Mouse (Mus musculus) intestine, embryonic 15.5 days (tissue): ENCODE data around the gene Lrmp. TPM values are rescaled to one million over a fixed set of nuclear protein-coding genes. Genes with fewer than 3 reads are reported as not detected.

Source experiments
- ATAC-seq: fragments of 200-750 bp; cut with Nextera tagmentation; 2 replicates; pipeline ENCODE4 v1.8.0; 2017; ENCODE audit warnings: moderate TSS enrichment, moderate library complexity
- H3K27ac ChIP-seq: fragments of 300-500 bp; sonication (generic); 2 replicates; pipeline ENCODE4 v1.5.1; 2015; ENCODE audit warnings: mild to moderate bottlenecking, inconsistent platforms
- H3K27me3 ChIP-seq: fragments of 300-500 bp; sonication (generic); replicated peaks from 2 replicates; pipeline ENCODE4 v1.6.1; 2015; ENCODE audit warnings: inconsistent platforms
- H3K36me3 ChIP-seq: fragments of 300-500 bp; sonication (generic); 2 replicates; pipeline ENCODE4 v1.6.1; 2015; ENCODE audit warnings: inconsistent platforms
- H3K4me1 ChIP-seq: fragments of 300-500 bp; sonication (generic); replicated peaks from 2 replicates; pipeline ENCODE4 v1.6.1; 2015; ENCODE audit warnings: inconsistent platforms
- H3K4me2 ChIP-seq: fragments of 300-500 bp; sonication (generic); replicated peaks from 2 replicates; pipeline ENCODE4 v1.6.1; 2015; ENCODE audit warnings: mild to moderate bottlenecking, inconsistent platforms
- H3K4me3 ChIP-seq: fragments of 300-500 bp; sonication (generic); replicated peaks from 2 replicates; pipeline ENCODE4 v1.5.1; 2015; ENCODE audit warnings: inconsistent platforms
- H3K9ac ChIP-seq: fragments of 300-500 bp; sonication (generic); 2 replicates; pipeline ENCODE4 v1.6.1; 2015; ENCODE audit warnings: inconsistent platforms
- H3K9me3 ChIP-seq: fragments of 300-500 bp; sonication (generic); 2 replicates; pipeline ENCODE4 v1.6.1; 2016; ENCODE audit warnings: inconsistent platforms
- WGBS: fragments of 180-500 bp; shearing (Covaris S2); methylation state at CpG from one replicate; pipeline ENCODE4 v1.1.7; 2015; 5-methylcytosine and 5-hydroxymethylcytosine counted together
- polyA plus RNA-seq: library from polyadenylated mRNA; unstranded; fragments of >200 nt; fragmentation: Nextera tagmentation; extraction: Ambion mirVana; gene quantifications from 2 replicates; pipeline ENCODE4 v1.2.1, GENCODE M21; 2015

Lrmp gene
- polyA plus RNA-seq, 1 experiment from 2014 or later: 2.7 TPM

- no peak for ATAC-seq
- WGBS: 92% methylated on average over 6 of the region's 6 CpGs
- H3K36me3 ChIP-seq: peaks cover 4% of the 10 kb centered on the region; the same call in 1 of the 2 replicates
Measured at GRCm38 (mm10) chr6:145224246-145224645, 108.8 kb downstream of the Lrmp start.

More at GRCm38 (mm10) chr6:145224246-145224645, 108.8 kb downstream of the Lrmp start:
- Histone ChIP-seq H3K9me3 (no peaks in the 10 kb centered on the region), H3K9ac (no peak overlapping the region), H3K4me3 (no peak overlapping the region), H3K27me3 (no peaks in the 10 kb centered on the region), H3K4me1 (no peaks in the 10 kb centered on the region), H3K27ac (no peak overlapping the region), H3K4me2 (no peak overlapping the region)

Other genes with a start within 250 kb of the Lrmp start
- 6.1 and 6.6 TPM in 2 replicates for gene Bcat1, start 39.5 kb upstream of the Lrmp start, polyA plus RNA-seq
- gene Casc1, start 95.4 kb downstream of the Lrmp start, polyA plus RNA-seq: 0.14 and 0.20 TPM in 2 replicates
- 42.8 and 43.1 TPM in 2 replicates for gene Etfrf1, start 95.5 kb downstream of the Lrmp start, polyA plus RNA-seq
- 67.6 and 68.6 TPM in 2 replicates for gene Kras, start 134.6 kb downstream of the Lrmp start, polyA plus RNA-seq